In the genomic region with DNA sequence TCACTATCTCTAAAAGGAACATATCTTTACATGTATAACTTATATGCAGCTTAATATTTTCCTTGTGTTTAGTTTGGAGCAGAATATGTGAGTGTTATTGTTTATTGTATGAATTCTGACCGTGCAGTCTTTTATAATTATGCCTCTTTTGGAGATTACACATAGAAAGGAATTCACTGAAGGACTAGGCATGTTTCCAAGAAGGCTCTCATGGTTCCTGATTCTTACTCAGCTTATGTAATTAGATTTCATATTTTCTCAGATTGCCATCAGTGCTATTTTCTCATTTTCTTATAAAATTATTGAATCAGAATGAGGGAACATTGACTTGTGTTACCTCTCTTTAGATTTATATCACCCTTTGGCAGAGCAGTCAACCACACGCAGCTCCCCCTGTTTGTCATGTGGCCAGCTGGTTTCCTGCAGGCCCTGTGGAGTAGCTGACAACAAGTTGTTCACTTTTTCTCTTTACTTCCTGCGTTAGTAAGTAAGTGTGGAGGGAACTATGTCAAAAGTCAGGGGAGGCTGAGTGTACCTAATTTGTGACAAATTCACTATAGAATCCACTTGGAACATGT, we compare ENCODE assay signal across 11 mouse cellular contexts.
DNase-seq lines count a peak whose midpoint lies in the region; ATAC-seq and TF ChIP-seq lines count a peak whose summit lies in the region.
"Had no signal": no experiment of that assay in that cellular context is flagged by ENCODE, and none has a peak within 500 bp of the region (broad histone marks: within the 10 kb centered on the region; RNA-seq: fewer than 3 reads in every experiment).

No protein-coding gene starts in this region.

- no peak overlapping the region for H3K27ac ChIP-seq in heart, embryonic 12.5 days (ENCODE audit: poor library complexity, severe bottlenecking)
- H3K27ac ChIP-seq: intestine, embryonic 15.5 days; neural tube, embryonic 13.5 days had no signal

- ATAC-seq in heart, embryonic 12.5 days (ENCODE audit: insufficient number of reproducible peaks, low FRiP score), result no peak
- ATAC-seq: intestine, embryonic 15.5 days had no signal

- no peak overlapping the region for H3K4me3 ChIP-seq in heart, embryonic 12.5 days
- no peak overlapping the region for H3K4me3 ChIP-seq in lung, adult 2 months (replicated peaks; ENCODE audit: extremely low read depth, low read depth, low read length)
- H3K4me3 ChIP-seq: intestine, embryonic 15.5 days; neural tube, embryonic 13.5 days had no signal

- no peaks in the 10 kb centered on the region for H3K9me3 ChIP-seq in heart, embryonic 12.5 days (replicated peaks)
- H3K9me3 ChIP-seq: G1E; intestine, embryonic 15.5 days; neural tube, embryonic 13.5 days had no signal

- DNase-seq in heart, adult 9 months (ENCODE audit: low spot score in 2 of 2), result peak; percentile 8 to 30
- DNase-seq in Muller cell, postnatal 12 days (ENCODE audit: inconsistent ontology term), result peak; percentile 85
- DNase-seq in lung, adult 2 months, result peak; percentile 28
- peak; percentile 66 to 67 for DNase-seq in spleen, postnatal 36 days (ENCODE audit: low spot score in 2 of 2)
- DNase-seq in layer of hippocampus, postnatal 36 days, result no peak
- no peak for DNase-seq in retina, embryonic 14.5 days (ENCODE audit: low spot score)
- DNase-seq in right cerebral cortex, postnatal 36 days (ENCODE audit: low spot score in 2 of 2), result no peak

- no peaks in the 10 kb centered on the region for H3K27me3 ChIP-seq in heart, embryonic 12.5 days (replicated peaks)
- H3K27me3 ChIP-seq: intestine, embryonic 15.5 days; neural tube, embryonic 13.5 days had no signal

- H3K4me1 ChIP-seq in heart, embryonic 12.5 days (replicated peaks), result no peaks in the 10 kb centered on the region
- H3K4me1 ChIP-seq in lung, adult 2 months (ENCODE audit: control insufficient read depth, insufficient read depth, low read length), result no peaks in the 10 kb centered on the region
- H3K4me1 ChIP-seq: intestine, embryonic 15.5 days had no signal

- WGBS in heart, embryonic 12.5 days, result 36% methylated on average over 3 of the region's 3 CpGs
- 11% methylated on average over 3 of the region's 3 CpGs for WGBS in lung, adult 2 months

- H3K36me3 ChIP-seq in heart, embryonic 12.5 days, result no peaks in the 10 kb centered on the region
- H3K36me3 ChIP-seq: G1E; intestine, embryonic 15.5 days; neural tube, embryonic 13.5 days had no signal

- no peak overlapping the region for H3K9ac ChIP-seq in heart, embryonic 12.5 days
- H3K9ac ChIP-seq: intestine, embryonic 15.5 days; neural tube, embryonic 13.5 days had no signal

- TF ChIP-seq POLR2A in lung, adult 2 months (IDR thresholded peaks at IDR 0.05; ENCODE audit: borderline replicate concordance, extremely low read depth, low read depth, low read length), result no peak

- no peak overlapping the region for H3K4me2 ChIP-seq in heart, embryonic 12.5 days
- H3K4me2 ChIP-seq: intestine, embryonic 15.5 days; neural tube, embryonic 13.5 days had no signal

- no peak for TF ChIP-seq CTCF in lung, adult 2 months (IDR thresholded peaks at IDR 0.05; ENCODE audit: insufficient read depth, low read length)

Comparison
In these comparisons a context has a peak if more than half of its experiments do, and no peak if none do; other contexts are left out.
1. DNase-seq: peak in heart, adult 9 months (2 of 2), Muller cell, postnatal 12 days (single experiment), lung, adult 2 months (single experiment) and spleen, postnatal 36 days (2 of 2); none in layer of hippocampus, postnatal 36 days (0 of 2), retina, embryonic 14.5 days (single experiment) and right cerebral cortex, postnatal 36 days (0 of 2).